Mouse (Mus musculus): ENCODE data around the gene Wwc1.

Wwc1 gene

DNA sequence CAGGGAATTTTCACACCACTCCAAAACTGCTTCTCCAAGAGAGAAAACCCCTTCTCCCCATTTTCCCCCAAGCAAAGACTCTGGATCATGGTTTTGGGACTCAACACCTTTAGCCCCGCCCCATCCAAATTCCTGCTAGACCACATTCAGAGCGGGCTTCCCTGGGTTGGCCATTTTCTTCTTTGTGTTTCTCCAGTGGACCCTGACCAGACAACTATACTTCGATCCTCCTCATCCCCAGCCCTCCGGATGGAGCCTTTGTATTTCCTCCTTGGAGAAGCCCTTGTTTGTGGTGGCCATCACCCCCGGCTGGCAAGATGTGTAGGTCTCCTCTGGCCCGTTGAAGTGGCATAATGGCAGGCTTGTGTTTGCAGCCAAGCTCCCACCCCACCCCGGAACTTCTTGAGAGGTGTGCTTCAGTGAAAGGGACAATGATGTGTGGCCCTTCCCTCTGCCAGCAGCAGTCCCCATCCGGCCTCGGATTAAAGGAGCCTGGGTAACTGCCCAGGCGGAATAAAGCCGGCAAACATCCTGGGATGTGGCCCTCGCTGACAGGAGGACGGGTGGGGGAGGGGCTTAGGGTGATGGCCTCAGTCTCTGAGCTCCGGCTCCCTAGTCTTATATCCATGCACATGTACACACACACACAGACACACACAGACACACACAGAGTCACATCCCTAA lies 46.8 kb downstream of the Wwc1 start:
- DNase-seq (ENCODE audit: low read depth, low spot score), result no peak

DNA sequence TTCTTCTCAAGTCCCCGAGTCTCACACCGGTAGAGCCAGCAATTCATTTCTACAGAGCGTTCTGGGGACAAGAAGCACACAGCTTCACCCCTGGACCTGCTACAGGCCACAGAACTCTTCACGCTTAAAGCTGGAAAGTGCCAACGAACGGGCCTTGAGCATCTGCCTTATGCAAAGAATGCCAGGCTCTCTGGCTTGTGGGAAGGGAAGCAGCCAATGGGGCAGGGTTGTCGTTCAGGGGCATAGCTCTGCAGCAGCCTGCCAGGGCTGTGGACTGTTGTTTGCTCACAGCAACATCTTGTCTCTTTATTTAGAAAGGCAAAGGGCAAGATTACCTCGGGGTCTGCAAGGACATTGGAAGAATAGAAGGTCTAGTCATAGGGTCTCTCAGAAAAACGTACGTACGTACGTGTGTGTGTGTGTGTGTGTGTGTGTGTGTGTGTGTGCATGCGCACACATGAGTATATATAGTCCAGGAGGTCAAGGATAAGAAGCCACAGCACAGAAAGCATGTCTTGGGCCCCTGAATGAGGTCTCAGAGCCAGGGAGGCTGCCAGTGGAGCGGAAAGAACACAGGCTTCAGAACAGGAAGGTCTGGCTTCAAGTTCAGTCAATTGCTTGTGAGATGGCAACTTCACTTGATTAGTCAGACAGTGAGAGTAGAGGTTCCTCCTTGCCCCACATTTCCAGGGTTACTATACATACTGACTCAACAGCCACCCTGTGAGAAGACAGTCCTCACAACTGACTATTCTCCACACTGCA lies 48.0 kb downstream of the Wwc1 start:
- DNase-seq (ENCODE audit: low read depth, low spot score), result no peak

DNA sequence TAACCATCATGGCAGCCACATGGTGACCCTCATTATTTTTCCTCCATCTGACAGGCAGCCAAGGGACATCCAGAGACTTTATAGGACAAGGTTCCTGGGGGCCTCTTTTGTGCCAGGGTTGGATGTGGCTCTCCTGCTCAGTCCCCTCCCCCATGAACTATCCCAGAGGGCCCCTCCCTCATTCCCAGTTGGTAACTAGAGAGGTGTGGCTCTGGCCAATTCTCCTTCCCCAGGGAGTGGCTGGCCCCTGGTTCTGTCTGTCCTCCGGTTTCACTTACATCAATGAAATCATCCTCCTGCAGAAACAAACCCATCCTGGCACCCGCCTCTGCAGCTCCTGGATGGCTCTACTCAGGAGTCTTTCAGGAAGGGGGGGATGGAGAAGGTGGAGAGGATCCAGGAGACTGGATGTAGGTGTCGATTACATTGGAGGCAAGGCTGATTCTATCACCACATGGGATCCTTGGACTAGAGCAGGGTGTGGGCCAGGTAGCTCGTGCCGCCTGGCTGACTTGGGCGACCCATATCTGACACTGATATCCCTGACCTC lies 49.7 kb downstream of the Wwc1 start:
- DNase-seq (ENCODE audit: low read depth, low spot score), result no peak

DNA sequence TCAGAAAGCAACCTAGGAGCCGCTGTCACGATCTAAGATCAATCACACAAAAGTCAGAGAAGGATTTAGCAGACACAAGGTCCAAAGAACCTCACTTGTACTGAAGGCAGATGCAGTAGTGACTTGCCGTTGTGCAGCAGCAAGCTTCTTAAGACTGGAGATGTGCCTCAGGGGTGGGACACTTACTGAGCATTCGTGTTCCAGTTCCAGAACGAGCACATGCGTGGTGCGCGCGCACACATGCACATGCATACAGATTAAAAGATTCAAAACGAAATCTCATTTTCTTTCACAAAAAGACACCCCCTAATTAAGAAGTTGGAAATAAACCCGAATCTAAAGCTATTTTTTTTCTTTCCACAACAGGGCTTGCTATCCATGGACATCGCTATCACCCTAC lies 51.9 kb downstream of the Wwc1 start:
- no peak for DNase-seq (ENCODE audit: low read depth, low spot score)

DNA sequence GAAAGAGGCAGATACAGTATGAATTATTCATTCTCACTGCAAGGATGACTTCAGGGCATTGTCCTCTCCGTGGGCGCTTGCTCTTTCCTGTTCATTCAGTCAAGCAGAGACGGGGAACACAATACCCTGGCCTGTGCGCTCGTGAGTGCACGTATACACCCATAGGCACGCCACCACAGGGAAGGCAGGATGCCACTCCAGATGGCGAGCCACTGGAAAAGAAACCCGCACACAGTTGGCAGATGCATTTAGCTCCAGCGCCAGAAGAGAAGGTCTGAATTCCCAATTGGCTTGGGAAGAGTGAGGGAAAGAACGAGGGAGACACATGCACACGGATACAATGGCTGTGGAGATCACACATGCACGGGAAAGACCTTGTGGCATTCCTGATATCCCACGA lies 53.0 kb downstream of the Wwc1 start:
- DNase-seq (ENCODE audit: low read depth, low spot score), result no peak

DNA sequence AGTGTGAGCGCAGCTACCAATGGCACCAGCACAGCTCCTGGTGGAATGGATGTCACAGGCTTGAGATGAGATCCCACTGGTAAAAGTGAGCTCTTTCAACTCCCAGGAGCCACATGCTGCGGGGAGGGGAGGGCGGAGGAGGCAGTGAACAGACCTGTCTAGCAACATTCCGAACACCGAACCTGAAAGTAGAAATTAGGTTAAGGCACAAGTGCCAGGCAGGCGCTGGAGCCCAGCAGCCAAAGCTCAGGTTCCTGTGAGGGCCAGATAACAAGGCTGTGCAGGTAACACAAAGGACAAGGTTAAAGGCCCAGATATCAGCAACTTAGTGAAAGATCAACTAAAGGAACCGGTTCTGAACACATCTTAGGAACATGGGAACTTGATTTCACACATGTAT lies 54.7 kb downstream of the Wwc1 start:
- DNase-seq (ENCODE audit: low read depth, low spot score), result no peak

DNA sequence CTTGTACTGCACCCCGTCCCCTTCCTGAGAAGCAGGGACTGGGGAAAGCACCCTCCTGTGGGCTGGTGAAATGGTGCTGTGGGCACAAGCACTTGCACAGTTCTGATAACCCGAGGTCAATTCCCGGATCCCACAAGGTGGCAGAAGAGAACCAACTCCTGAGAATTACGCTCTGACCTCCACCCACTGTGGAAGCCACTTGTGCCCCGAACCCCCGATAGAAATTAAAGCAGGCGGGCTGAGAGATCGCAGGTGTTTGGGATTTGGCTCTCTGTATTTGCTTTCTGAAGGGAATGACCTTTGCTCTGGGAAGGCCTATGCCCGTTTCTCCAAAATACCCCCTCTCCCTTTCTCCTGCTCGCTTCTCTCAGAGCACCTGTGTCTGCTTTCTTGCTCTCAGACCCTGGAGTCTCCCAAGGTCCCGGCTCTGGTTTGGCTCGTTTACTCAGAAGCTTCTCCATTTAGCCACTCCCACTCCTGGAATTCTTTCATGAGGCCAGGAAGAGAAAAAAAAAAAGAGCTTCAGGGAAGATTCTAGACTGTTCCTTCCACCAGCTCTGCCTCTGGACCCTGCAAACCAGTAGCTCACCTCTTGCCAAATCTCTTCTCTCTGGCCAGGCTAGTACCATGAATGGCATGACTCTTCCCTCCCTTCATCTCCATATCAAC lies 58.0 kb downstream of the Wwc1 start:
- no peak for DNase-seq (ENCODE audit: low read depth, low spot score)

DNA sequence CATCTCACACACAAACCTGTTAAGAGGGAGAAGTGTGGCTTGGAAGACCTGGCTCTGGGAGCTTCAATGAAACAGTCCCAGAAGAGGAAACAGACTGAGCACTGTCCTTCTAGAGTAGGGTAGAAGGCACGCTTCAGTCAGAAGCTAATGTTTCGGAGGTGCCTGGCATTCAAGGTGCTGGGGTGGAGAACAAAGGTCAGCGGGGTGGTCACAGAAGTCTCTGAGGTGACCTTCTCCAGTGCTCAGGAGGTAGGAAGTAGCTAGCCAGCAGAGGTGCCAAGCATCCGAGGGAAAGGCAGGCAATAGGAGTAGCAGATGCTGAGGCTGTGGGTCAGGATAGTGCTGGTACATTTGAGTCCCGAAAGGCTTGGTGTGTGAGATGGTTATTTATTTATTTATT lies 59.6 kb downstream of the Wwc1 start:
- no peak for DNase-seq (ENCODE audit: low read depth, low spot score)

DNA sequence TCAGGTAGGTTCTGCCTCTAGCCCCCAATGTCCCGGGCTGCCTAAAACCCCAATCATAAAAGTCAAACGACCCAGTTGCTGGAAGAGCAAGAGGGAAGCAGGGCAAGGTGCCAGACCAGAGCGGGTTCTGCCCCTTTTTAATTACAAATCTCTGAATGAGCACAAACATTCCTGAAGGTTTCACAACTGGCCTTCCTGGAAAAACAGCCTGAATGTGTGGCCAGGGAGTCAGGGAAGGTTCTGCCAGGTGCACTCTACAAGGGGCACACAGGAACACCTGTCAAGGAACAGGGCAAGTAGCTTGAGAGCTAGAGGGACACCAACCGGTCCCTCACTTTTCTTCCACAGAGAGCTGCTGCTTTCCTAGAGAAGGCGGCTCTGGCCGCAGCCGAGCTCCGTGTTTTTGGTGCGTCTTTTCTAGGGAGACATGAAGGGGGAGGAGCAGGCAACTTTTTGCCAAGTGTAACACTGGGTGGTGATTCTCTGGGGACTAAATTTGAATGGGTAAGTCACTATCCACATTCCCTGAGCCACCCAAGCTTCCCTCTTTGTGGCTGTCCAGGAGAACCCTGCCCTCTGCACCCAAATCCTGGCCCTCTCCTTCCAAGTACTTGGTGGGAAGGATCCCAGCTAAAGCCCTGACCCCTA lies 60.3 kb downstream of the Wwc1 start:
- no peak for DNase-seq (ENCODE audit: low read depth, low spot score)

DNA sequence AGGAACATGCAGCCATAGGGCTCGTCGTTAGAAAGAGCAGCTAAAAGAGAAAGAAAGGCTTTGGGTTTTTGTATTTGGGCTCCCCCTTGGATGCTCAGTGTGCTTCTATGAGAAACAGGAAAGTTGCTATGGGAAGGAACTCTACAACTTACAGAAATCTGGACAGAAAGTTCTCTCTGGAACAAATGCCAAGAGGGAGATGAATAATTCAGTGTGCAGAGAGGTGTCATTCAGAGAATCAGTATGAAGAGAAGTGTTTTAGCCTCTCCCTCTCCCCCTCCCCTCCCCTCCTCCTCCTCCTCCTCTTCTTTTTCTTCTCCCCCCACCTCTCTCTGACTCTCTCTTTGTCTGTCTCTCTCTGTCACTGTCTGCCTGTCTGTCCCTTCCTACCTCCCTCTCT lies 60.9 kb downstream of the Wwc1 start:
- DNase-seq (ENCODE audit: low read depth, low spot score), result no peak

DNA sequence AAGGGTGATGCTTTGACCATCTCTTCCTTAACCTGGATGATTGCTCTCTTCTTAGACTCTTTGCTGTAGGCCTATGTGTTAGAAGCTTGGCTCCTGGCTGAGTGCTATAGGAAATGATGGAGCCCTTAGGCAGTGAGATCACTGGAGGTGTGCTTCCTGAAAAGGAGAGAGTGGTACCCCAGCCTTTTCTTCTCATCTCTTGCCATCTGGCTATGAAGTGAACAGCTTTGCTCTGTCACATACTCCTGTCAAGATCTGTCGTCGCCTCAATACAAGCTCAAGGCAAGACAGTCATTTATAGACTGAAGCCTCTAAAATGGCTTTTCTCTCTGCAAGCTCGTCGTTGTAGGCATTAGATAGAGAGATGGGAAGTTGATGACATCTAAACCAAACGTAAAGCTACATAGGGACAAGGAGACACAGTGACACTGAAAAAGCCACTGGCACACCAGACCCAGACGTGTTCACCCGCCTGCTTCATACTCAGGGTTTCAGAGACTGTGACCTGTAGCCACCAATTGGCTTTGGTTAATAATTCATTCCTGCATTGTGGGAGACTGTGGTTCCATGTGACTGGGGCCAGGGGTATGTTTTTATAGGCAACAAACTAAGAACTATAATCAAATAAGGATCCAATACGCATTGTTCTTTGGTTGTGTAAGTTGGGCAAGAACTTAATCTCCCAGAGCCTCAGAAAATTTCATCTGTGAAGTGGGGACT lies 63.7 kb downstream of the Wwc1 start:
- DNase-seq (ENCODE audit: low read depth, low spot score), result no peak

DNA sequence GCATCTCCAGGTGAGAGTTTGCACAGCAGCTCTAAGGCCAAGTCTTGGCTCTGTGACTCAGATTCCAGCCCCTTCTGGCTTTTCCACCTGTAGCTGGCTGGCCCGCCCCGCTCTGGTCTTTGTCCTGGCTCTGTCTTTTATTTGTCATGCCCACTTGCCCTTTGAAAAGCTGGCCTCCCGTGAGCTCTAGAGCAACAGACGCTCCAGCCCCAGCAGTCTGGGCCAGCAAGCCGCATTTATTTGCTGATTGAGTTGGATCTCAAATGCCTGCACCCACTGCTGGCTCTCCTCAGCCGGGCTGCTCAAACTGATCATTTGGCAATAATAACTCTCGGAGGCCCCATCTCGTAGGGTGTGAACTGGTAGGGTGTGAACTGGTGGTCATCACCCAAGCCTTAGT lies 64.8 kb downstream of the Wwc1 start:
- DNase-seq (ENCODE audit: low read depth, low spot score), result no peak

DNA sequence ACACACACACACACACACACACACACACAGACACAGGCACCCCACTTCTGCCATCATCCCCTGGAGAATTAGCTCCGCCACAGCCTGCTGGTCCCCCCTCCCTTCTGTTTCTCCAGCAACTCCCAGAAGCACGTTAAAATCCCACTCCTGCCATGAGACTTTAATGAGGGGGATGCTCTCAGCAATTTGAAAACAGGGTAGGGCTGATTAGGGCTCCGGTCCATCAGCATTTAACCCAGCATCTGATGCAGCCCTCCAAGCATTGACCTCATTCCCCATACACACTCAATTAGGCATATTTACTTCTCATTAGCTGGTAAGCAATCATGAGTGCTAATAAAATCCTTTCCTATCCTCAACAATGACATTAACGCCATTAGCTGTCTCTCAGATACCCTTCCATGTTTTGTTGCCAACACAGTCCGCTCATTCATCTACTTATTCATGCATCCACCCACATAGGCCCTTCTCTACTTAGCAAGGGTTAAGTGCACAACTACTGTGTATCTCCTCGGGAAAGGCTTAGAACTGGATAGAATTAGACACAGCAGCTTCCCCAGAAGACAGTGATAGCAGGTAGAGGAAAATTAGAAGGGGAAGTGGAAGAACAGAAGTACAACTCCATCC lies 66.8 kb downstream of the Wwc1 start:
- no peak for DNase-seq (ENCODE audit: low read depth, low spot score)

DNA sequence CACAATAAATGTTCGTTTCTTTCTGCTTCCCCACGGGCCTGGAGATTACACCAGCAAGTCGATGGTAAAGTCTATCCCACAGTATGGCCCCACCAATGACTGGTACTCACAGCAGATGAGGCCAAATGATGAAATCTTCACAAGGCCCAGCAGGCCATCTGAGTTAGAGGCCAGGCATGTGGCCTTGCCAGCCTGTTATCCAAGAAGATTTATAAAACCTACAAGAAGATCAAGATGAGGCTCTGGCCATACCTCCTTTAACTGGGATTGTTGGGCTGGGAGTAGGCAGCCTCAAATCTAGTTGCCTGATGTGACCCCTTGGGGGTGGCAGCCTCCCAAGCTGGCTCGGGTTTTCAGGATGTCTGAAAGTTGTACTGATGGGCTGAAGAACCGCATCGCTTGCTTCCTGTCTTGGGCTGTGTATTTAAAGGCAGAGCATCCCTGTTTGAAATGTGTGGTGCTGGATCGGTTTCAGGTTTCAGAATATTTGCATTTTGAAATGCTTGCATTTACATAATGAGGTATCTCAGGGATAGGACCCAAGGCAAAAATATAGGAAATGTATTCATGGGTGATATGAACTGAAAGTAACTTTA lies 75.3 kb downstream of the Wwc1 start:
- DNase-seq (ENCODE audit: low read depth, low spot score), result no peak

DNA sequence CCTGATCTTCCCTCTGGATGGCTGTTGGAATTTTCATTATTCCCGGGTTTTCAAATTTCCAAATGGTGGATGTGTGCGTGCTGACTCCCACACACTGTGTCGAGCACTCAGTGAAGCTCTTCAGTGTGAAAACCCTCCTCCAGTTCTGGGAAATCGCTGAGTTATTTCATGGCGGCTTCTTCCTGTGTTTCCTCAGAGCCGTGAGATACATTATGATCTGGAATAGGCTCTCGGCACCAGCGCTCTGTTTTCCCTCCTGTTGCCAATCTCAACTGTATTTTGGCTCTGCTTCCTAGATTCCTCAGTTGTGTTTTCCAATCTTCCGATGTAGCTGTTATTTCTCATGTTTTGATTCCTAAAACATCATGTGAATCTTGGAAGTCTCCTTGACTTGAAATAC lies 77.2 kb downstream of the Wwc1 start:
- no peak for DNase-seq (ENCODE audit: low read depth, low spot score)

DNA sequence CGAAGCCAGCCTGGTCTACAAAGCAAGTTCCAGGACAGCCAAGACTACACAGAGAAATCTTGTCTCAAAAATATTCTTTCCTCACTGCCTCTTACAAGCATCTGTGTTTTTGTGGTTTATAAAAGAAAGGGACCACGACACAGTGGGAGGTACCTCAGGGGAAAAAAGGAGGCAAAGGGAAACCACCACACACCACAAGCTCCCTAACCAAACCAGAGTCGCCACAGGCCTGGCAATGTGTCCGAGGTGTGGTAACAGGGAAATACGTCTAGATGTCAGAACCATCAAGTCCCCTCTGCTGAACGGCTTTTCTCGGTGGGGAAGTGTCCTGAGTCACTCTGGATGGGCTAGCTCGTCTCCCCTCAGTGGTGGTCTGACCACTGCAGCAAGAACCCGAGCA lies 80.4 kb downstream of the Wwc1 start:
- no peak for DNase-seq (ENCODE audit: low read depth, low spot score)

DNA sequence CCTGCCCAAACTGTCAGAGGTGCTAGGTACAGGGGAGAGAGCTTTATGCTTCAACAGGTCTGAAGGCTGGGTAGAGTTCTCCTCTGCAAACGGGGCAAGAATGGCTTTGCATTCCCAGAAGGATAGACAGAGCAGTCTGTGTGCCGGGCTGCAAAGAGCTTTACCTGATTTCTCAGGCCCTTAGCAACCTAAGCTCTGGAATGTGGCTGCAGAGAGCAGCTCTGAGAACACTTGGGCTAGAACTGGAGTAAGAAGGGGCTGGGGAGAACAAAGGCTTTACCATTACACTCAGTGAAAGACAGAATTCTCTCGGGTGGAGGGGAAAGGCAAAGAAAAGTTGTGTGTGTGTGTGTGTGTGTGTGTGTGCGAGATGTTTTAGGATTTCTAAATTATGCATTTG lies 86.9 kb downstream of the Wwc1 start:
- DNase-seq (ENCODE audit: low read depth, low spot score), result no peak

DNA sequence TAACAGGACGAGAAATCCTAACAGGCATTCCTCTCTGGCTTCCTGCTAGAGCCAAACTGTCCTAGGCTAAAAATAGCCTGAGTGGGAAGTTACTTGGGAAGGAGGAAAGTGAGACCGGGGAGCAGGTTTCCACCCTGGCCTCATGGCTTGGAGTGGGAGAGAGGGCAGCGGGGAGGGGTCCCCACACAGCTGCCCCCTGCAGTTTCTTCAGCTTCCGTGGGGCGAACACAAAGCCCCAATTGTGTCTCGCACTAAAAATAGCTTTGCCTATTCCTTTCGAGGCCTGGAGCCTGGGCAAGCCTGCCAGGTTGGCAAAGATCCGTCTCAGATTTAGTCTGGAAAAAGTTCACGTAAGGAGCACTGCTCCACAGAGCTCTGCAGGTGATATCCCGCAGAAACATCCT lies 87.3 kb downstream of the Wwc1 start:
- no peak for DNase-seq (ENCODE audit: low read depth, low spot score)

DNA sequence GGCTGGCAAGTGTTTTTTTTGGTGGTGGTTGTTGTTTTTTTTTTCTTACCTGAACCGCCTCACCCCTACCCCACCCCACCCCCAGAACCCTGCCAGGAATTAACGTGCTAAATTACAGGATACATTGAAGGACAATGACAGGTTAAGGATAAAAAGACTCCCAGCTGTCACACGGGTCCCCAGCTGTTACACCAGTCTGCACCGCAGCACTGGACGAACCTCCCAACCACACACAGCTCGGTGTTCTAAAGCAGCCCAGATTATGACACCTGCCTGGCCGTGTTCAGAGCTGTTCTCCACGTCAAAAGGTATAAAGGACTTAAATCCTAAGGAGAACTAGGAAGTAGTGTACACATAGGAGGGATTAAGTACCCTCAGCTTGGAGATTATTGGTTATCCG lies 88.0 kb downstream of the Wwc1 start:
- DNase-seq (ENCODE audit: low read depth, low spot score), result no peak

DNA sequence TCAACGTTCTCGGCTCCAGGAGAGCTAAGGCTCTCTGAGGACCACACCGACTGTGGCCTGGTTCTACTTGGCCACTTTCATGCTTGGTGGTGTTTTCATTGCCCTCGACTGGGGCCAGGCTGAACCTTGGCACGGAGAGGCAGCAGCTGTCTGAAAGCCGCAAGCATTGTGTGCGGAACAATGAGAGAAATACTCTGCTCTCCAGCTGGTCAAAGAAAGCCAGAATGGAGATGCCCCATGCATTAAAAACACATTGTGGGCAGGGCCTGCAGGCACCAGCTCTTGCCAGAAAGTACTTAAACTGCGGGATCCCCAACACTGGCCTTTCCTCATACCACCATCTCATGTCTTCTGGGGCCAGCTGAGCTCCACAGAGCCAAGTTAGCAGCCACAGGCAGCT lies 91.5 kb downstream of the Wwc1 start:
- DNase-seq (ENCODE audit: low read depth, low spot score), result no peak

DNA sequence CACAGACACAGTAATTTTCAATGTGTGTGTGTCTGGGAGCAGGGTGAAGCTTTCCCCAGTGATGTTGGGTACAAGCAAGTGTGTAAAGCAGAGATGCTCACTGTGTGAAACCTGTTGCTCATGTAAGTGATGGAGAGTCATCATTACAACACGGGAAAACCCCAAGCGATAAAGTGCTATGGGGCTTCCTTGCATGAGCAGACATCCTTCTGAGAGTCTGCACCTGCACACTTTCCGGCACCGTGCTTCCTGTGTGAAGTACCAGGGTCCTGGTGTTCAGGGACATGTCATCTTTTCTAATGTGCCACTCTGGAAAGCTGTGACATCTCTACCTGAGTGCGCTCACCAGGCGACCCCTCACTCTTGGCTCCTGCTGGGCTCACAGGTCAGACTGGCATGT lies 97.5 kb downstream of the Wwc1 start:
- DNase-seq (ENCODE audit: low read depth, low spot score), result no peak
